Mouse (Mus musculus) left cerebral cortex, adult 18-20 months (tissue): ENCODE measurements around the gene 4933402J07Rik. TPM values are rescaled to one million over a fixed set of nuclear protein-coding genes. Genes with fewer than 3 reads are reported as not detected.

Experiments
- DNase-seq, 2 experiments: peaks; one replicate each; pipeline ENCODE4 v3.0.0; 2021 to 2022; ENCODE audit warnings: low spot score in 2 of 2, mixed read lengths in 1 of 2
- total RNA-seq, 2 experiments: library from RNA; stranded (reverse); gene quantifications; 2 replicates each; pipeline ENCODE4 v1.2.3; 2021

The 4933402J07Rik gene
- total RNA-seq, 2 experiments from 2014 or later = not detected

DNA sequence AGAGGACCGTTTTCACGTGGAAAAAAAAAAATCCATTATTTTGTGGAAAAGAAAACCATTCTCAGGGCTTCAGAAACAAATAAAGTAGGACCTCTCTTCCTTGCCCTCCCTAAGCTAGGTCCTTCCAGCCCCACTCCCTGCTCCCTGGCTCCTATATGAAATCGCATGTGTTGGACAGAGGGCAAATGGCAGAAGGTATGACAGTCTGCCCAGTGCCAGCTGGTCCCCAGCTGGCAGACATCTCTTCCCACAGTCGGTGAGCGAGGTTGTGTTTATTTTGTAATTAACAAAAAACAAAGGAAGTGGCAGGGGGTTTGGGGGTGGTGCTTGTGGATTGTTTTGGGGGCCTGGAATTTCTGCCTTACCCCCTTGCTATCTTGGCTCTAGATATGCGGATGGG lies 56.6 kb downstream of the 4933402J07Rik start:
- no peak for DNase-seq

DNA sequence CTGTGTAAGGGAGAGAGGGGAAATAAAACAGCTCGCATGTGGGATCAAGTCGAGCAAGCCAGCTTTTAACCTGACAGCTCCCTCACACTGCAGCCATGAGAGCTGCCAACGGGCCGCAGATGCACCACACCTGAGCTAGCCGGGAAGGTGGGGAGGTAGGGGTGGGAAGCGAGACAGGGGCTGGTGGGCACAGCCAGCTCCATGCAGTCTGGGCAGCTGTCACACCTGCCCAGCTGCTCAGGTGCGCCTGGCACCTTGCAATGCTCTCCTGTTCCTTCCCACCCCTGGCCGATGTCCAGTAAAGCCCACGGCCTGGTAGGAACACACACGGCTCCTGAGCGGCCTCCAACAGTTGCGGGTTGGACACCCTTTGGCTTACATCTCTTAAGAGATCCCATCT lies 57.5 kb downstream of the 4933402J07Rik start:
- no peak for DNase-seq

DNA sequence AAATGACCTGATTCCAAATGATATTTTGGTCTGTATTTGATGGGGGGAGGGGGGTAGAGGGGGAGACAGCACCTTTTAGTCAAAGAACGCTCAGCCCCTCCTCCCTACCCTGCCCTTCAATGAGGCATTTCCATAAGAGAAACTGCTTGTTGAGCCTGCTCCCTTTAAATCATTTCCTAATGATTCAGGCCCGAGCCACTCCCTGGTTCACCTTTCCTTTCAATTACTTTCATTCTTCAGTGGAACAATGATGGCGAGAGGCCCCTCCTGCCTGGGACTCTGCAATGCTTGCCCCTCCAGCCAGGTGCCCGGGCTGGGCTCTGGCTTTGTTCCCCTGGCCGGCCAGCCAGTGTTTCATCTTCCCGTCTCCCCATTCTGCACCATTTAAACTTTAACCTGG lies 66.0 kb downstream of the 4933402J07Rik start:
- no peak for DNase-seq

DNA sequence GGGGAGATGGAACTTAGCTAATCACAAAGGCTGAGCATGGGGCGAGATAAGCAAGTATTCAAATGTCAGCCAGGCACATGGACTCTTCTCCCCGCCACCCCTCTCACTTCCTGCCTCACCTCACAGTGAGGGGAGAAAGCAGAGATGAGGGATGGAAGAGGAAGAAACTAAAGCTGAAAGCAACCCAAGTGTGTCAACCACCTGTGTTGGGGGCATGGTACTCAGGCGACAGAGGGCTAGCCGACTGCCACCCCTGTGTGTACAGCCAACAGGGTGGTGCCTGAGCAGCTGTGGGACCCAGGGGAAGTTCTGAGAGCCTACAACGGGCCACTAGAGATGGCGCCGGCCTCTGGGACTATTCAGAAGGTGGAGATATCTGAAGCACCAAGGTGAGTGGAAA lies 68.1 kb downstream of the 4933402J07Rik start:
- no peak for DNase-seq

DNA sequence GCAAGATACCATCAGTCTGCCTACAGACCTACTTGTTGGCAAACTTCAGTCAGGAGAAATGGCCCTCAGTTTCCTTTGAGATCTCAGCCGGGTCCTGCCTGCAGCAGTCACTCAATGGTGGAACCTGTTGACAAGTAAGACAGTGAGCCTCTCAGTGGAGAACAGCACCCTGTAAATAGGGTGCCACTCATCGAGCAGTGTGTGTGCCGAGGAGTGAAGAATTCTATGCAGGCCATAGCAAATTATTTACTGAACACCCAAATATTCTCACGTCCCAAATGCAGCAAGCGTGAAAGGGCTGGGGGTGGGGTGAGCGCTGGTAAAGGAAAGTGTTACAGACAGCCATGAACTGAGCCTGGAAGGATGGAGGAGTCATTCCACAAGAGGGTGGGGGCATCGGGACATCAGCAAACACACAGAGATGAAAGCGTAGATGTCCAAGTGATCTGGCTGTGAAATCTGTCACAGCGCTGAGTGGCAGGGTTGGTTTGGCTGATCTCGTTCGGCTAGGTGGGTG lies 72.6 kb downstream of the 4933402J07Rik start:
- DNase-seq = no peak

Other genes starting within 250 kb of the 4933402J07Rik start
- 10 to 100 TPM in 1 of 2 experiments, 1 to 10 TPM in 1; 6.9 to 10.4 TPM for gene Cbln1, start 91.2 kb upstream of the 4933402J07Rik start, total RNA-seq